Mouse (Mus musculus) limb, embryonic 11.5 days (tissue): Measurements from ENCODE around the gene Rbfox3. TPM values are rescaled to one million over a fixed set of nuclear protein-coding genes. Genes with fewer than 3 reads are reported as not detected.

Experiments
- ATAC-seq: fragments of 200-750 bp; cut with Nextera tagmentation; 2 replicates; pipeline ENCODE4 v1.8.0; 2017; ENCODE audit warnings: low read depth; ENCODE audit not compliant: insufficient number of reproducible peaks, low FRiP score, low TSS enrichment
- DNase-seq: peaks from one replicate; pipeline ENCODE4 v3.0.0-alpha.2; 2015; ENCODE audit warnings: low spot score
- H3K27ac ChIP-seq: fragments of 300-500 bp; sonication (generic); replicated peaks from 2 replicates; pipeline ENCODE4 v1.5.1; 2014; ENCODE audit warnings: low read depth, mild to moderate bottlenecking, low read length
- H3K27me3 ChIP-seq: fragments of 300-500 bp; sonication (generic); 2 replicates; pipeline ENCODE4 v1.6.1; 2014; ENCODE audit warnings: mild to moderate bottlenecking, low read length, mixed read lengths; ENCODE audit not compliant: control insufficient read depth, insufficient read depth
- H3K36me3 ChIP-seq: fragments of 300-500 bp; sonication (generic); 2 replicates; pipeline ENCODE4 v1.6.1; 2014; ENCODE audit warnings: mild to moderate bottlenecking, low read length, moderate library complexity, mixed read lengths; ENCODE audit not compliant: control insufficient read depth, insufficient read depth
- H3K4me1 ChIP-seq: fragments of 300-500 bp; sonication (generic); 2 replicates; pipeline ENCODE4 v1.6.1; 2014; ENCODE audit warnings: low read length, mixed read lengths; ENCODE audit not compliant: control insufficient read depth, insufficient read depth
- H3K4me2 ChIP-seq: fragments of 300-500 bp; sonication (generic); 2 replicates; pipeline ENCODE4 v1.6.1; 2014; ENCODE audit warnings: low read depth, mild to moderate bottlenecking, moderate library complexity; ENCODE audit not compliant: severe bottlenecking
- H3K4me3 ChIP-seq: fragments of 300-500 bp; sonication (generic); 2 replicates; pipeline ENCODE4 v1.5.1; 2014; ENCODE audit warnings: low read depth, low read length
- H3K9ac ChIP-seq: fragments of 300-500 bp; sonication (generic); 2 replicates; pipeline ENCODE4 v1.6.1; 2014; ENCODE audit warnings: mild to moderate bottlenecking, low read length
- H3K9me3 ChIP-seq: fragments of 300-500 bp; sonication (generic); 2 replicates; pipeline ENCODE4 v1.6.1; 2016; ENCODE audit warnings: low read length; ENCODE audit not compliant: control insufficient read depth
- WGBS: fragments of 180-500 bp; shearing (Covaris S2); extraction: QIAGEN DNeasy Blood & Tissue Kit; methylation state at CpG from one replicate; pipeline ENCODE4 v1.1.7; 2014; 5-methylcytosine and 5-hydroxymethylcytosine counted together
- polyA plus RNA-seq: library from polyadenylated mRNA; unstranded; fragments of >200 nt; fragmentation: Nextera tagmentation; extraction: Ambion mirVana; gene quantifications from 2 replicates; pipeline ENCODE4 v1.2.1, GENCODE M21; 2014

Rbfox3 gene
- polyA plus RNA-seq, 1 experiment from 2014 or later, result 1.9 TPM

DNA sequence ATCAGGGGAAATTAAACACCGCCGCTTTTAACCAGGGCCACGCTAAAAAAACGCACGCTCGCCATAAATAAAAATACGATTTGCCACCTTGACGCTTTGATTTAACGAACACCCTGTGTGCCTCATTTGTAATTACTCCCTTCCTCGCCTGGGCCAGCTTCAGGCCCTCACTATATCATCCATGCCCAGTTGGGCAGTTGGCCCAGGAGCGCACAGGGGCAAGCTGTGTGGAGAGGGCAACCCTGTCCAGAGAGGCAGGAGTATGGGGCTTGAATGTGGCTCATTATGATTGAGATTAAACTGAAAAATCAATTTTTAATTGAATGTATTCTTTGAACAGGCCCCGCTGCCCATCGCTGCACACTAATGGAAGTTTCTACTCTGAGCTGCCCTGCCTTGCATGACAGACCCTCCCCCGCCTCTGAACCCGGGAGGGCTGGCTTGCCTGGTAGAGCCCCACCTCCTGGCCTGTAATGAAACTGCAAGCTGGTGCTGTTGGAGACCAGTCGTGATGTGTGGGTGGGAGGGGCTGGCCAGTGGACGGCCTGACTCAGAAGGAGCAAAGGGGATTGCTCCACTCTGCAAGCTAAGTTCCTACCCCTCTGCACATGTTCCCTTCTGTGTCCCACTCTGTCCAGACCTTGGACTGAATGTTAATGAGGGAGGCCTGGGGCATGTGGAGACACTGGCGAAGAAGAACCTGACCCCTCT, 376.9 kb downstream of the Rbfox3 start:
- H3K4me1 ChIP-seq, result peaks cover 9% of the 10 kb centered on the region; the same call in 1 of the 2 replicates
- 19% methylated on average over 18 of the region's 18 CpGs for WGBS
- H3K27ac ChIP-seq, result no peak overlapping the region
- ATAC-seq, result no peak
- no peak overlapping the region for H3K4me3 ChIP-seq
- peak; percentile 86 for DNase-seq
- no peak overlapping the region for H3K9ac ChIP-seq
- H3K27me3 ChIP-seq, result no peaks in the 10 kb centered on the region
- H3K36me3 ChIP-seq, result no peaks in the 10 kb centered on the region
- H3K4me2 ChIP-seq, result no peak overlapping the region; the same call in 1 of the 2 replicates
- no peaks in the 10 kb centered on the region for H3K9me3 ChIP-seq

DNA sequence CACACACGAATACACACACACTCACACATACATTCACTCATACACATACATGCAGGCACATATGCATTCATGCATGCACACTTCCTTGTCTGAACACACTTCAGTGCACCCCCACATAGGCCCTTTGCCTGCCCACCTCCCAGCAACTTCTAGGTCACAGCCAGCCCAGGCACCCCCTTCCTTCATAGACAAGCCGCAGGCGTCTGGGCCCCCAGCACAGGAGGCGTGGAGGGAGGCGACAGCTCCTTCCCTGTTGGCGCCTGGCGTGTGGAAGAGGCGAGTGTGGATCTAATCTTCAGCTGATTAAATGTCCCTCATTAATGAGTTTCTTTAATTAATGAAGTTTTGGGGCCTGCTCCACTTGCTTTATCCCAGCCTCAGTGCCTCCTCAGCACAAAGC, 381.1 kb downstream of the Rbfox3 start:
- no peak for ATAC-seq
- Histone ChIP-seq H3K4me2 (no peak overlapping the region), H3K36me3 (no peaks in the 10 kb centered on the region), H3K4me3 (no peak overlapping the region), H3K27ac (no peak overlapping the region), H3K4me1 (peaks cover 9% of the 10 kb centered on the region; the same call in 1 of the 2 replicates), H3K9ac (no peak overlapping the region), H3K27me3 (no peaks in the 10 kb centered on the region), H3K9me3 (no peaks in the 10 kb centered on the region)
- WGBS, result 76% methylated on average over 8 of the region's 8 CpGs
- no peak for DNase-seq

DNA sequence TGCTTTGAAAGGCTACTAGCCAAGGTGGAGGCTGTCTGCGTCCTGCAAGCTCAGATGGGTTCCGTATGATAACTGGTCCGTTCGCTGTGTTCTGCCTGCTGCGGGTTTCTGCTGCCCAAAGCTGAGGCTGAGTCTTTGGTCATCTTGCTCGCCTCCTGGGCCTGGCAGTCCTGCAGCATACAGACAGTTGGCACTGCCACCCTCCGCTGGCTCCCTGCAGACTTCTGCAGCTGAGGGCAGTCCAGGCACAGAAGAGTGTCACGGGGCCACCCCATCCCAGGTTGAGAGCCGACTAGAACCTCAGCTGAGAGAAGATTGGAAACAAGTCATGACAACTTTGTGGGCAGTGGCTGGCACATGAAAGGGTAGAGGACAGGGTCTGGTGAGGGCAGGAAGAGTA, 382.6 kb downstream of the Rbfox3 start:
- H3K4me3 ChIP-seq, result no peak overlapping the region
- no peak overlapping the region for H3K27ac ChIP-seq
- no peaks in the 10 kb centered on the region for H3K36me3 ChIP-seq
- 87% methylated on average over 9 of the region's 9 CpGs for WGBS
- no peaks in the 10 kb centered on the region for H3K9me3 ChIP-seq
- no peaks in the 10 kb centered on the region for H3K27me3 ChIP-seq
- DNase-seq, result no peak
- 0 out of 2 replicates have a peak, but pooled peaks cover 3% of the 10 kb centered on the region for H3K4me1 ChIP-seq
- ATAC-seq, result no peak
- no peak overlapping the region for H3K9ac ChIP-seq
- no peak overlapping the region for H3K4me2 ChIP-seq

DNA sequence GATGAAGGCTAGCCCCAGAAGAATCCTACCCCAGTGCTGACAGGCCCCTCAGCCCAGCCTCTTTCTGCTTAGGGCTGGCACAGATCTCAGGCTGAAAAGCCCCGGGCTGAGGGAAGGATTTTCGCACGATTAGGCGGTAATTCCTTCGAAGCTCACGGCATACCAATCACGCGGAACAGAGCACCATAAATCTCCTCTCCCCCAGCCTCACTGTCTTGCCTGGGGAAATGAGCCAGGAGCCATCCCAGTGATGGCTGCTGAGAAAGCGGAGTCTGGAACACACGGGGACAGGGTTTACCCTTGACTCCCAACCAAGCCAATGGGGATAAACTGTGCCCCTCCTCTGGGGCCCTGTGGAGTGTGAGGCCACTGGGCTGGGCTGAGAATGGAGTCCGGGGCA, 386.3 kb downstream of the Rbfox3 start:
- no peak overlapping the region for H3K4me2 ChIP-seq

DNA sequence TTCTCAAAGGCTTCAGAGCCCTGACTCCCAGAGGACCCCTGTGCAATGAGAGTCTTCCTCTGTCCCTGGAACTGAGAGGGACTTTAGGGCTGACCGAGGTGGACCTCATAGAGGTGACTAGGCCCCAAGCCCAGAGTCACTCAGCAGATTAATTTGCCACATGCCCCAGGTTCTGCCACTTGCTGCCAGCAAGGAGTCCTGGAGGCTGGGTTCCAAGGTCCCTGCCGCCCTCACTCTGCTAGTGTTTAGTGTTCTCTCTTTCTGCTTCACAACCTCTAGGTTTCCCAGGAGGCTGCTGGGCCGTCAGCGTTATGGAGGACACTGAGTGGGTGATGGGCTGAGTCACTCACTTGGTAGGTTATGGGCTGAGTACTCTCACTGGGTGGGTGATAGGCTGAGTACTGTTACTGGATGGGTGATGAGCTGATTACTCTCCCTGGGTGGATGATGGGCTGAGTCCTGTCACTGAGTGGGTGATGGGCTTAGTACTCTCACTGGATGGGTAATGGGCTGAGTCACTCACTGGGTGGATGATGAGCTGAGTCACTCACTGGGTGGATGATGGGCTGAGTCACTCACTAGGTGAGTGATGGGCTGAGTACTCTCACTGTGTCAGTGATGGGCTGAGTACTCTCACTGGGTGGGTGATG, 387.8 kb downstream of the Rbfox3 start:
- WGBS, result 88% methylated on average over 4 of the region's 4 CpGs
- H3K9me3 ChIP-seq, result no peaks in the 10 kb centered on the region
- H3K27ac ChIP-seq, result no peak overlapping the region
- ATAC-seq, result no peak
- H3K4me2 ChIP-seq, result no peak overlapping the region
- H3K27me3 ChIP-seq, result no peaks in the 10 kb centered on the region
- H3K4me3 ChIP-seq, result no peak overlapping the region
- no peak for DNase-seq
- H3K4me1 ChIP-seq, result no peaks in the 10 kb centered on the region
- H3K9ac ChIP-seq, result no peak overlapping the region
- H3K36me3 ChIP-seq, result no peaks in the 10 kb centered on the region

More for the DNA sequence above, 386.3 kb downstream of the Rbfox3 start:
- Histone ChIP-seq H3K9ac (no peak overlapping the region), H3K36me3 (no peaks in the 10 kb centered on the region), H3K9me3 (no peaks in the 10 kb centered on the region), H3K4me1 (no peaks in the 10 kb centered on the region), H3K27ac (no peak overlapping the region), H3K4me3 (no peak overlapping the region), H3K27me3 (no peaks in the 10 kb centered on the region)
- ATAC-seq (no peak), DNase-seq (no peak)
- 44% methylated on average over 11 of the region's 11 CpGs for WGBS

DNA sequence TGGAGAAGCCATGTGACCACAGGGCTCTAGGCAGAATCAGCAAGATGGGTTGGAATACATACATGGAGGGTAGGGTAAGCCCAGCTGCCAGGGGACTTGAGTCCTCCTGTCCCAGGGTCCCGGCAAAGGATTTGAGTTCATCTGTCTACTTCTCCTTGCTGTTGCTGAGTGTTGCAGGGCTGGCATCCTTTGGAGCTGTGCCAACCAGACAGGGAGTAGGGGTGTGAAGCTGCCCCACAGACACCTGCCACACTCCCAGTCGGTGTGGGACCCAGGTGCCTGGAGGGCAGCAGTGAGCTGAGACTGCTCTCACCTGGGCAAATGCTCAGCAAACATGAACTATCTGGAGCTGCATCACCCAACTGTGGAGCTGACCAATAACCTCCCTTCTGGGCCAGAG, 390.5 kb downstream of the Rbfox3 start:
- DNase-seq (no peak), ATAC-seq (no peak)
- Histone ChIP-seq H3K27ac (no peak overlapping the region), H3K36me3 (no peaks in the 10 kb centered on the region), H3K4me2 (no peak overlapping the region), H3K4me3 (no peak overlapping the region), H3K9ac (no peak overlapping the region), H3K4me1 (no peaks in the 10 kb centered on the region), H3K27me3 (no peaks in the 10 kb centered on the region), H3K9me3 (no peaks in the 10 kb centered on the region)
- WGBS, result 90% methylated on average over 2 of the region's 2 CpGs

DNA sequence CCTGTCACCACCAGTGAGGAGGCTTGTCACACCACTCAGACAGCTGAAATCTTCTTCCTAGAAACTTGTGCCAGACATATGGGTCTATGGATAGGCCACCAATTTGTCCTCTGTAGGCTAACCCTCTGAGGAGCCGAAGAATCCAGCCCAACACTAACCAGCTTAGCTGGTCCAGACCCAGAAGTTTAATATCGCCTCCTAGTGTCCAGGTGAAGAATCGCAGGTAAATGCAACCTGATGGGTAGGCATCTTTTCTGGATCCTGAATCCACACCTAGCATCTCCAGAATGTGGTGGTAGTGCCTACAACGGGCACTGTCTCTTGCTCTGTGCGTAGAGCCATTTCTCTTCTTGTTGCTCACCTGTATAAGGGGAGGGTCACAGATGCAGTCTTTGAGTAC, 391.1 kb downstream of the Rbfox3 start:
- no peaks in the 10 kb centered on the region for H3K27me3 ChIP-seq
- no peak overlapping the region for H3K4me2 ChIP-seq
- H3K9me3 ChIP-seq, result no peaks in the 10 kb centered on the region
- ATAC-seq, result no peak
- no peaks in the 10 kb centered on the region for H3K36me3 ChIP-seq
- WGBS, result 58% methylated on average over 5 of the region's 5 CpGs
- H3K4me1 ChIP-seq, result no peaks in the 10 kb centered on the region
- no peak overlapping the region for H3K27ac ChIP-seq
- no peak overlapping the region for H3K9ac ChIP-seq
- no peak for DNase-seq
- no peak overlapping the region for H3K4me3 ChIP-seq

DNA sequence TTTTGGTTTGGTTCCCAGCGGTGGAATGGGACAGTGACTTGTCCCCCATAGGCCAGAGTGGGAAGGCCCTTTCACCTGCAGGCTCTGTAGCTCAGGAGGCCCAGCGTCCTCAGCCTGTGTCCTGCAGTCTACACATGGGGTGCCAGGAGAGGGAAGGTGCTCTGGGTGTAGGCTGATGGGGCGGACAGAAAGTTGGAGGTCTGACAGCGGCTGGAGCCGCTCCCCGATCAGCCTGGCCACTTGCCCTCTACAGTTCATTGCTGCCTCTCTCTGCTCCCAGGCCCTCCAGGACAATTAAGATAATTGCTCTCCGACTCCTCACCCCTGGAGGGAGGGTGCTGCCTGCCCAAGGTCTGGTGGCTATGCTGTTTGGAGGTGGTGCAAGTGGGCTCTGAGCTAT, 392.7 kb downstream of the Rbfox3 start:
- ATAC-seq (no peak), DNase-seq (no peak)
- no peak overlapping the region for H3K4me2 ChIP-seq
- WGBS, result 52% methylated on average over 7 of the region's 7 CpGs
- H3K9ac ChIP-seq, result no peak overlapping the region
- no peaks in the 10 kb centered on the region for H3K27me3 ChIP-seq
- H3K4me1 ChIP-seq, result no peaks in the 10 kb centered on the region
- H3K4me3 ChIP-seq, result no peak overlapping the region
- H3K9me3 ChIP-seq, result no peaks in the 10 kb centered on the region
- no peaks in the 10 kb centered on the region for H3K36me3 ChIP-seq
- H3K27ac ChIP-seq, result no peak overlapping the region
